Mouse (Mus musculus): ENCODE measurements at regions not wholly inside any gene's neighbourhood (a gene's known extent, or its start where the extent isn't known, plus 50 kb on each side); places are given as distances from the start of the nearest gene placed in this dataset.

GRCm38 (mm10) chr15:60475086-60475485, 378.5 kb downstream of the Fam84b start:
- Histone ChIP-seq H3K4me3 (ENCODE audit: low read length) (no peak overlapping the region), H3K27me3 (replicated peaks; ENCODE audit: control insufficient read depth, insufficient read depth, low read length) (no peaks in the 10 kb centered on the region), H3K4me2 (ENCODE audit: low read length) (no peak overlapping the region), H3K4me1 (ENCODE audit: control insufficient read depth, insufficient read depth, low read depth, low read length) (no peaks in the 10 kb centered on the region), H3K36me3 (ENCODE audit: control insufficient read depth, insufficient read depth, low read length) (no peaks in the 10 kb centered on the region), H3K9ac (ENCODE audit: low read depth, low read length) (no peak overlapping the region), H3K27ac (ENCODE audit: low read depth, low read length) (no peak overlapping the region), H3K9me3 (ENCODE audit: control insufficient read depth, low read length) (no peaks in the 10 kb centered on the region)
- no peak for ATAC-seq
- 14% methylated on average over 3 of the region's 3 CpGs for WGBS

GRCm38 (mm10) chr15:60431916-60432315, 415.5 kb upstream of the 4933412E24Rik start:
- H3K27ac ChIP-seq (ENCODE audit: low read depth, low read length) = no peak overlapping the region
- no peaks in the 10 kb centered on the region for H3K36me3 ChIP-seq (ENCODE audit: control insufficient read depth, insufficient read depth, low read length)
- no peak overlapping the region for H3K4me3 ChIP-seq (ENCODE audit: low read length)
- H3K4me1 ChIP-seq (ENCODE audit: control insufficient read depth, insufficient read depth, low read depth, low read length) = no peaks in the 10 kb centered on the region
- no peaks in the 10 kb centered on the region for H3K27me3 ChIP-seq (replicated peaks; ENCODE audit: control insufficient read depth, insufficient read depth, low read length)
- no peaks in the 10 kb centered on the region for H3K9me3 ChIP-seq (ENCODE audit: control insufficient read depth, low read length)
- 72% methylated on average over 1 of the region's 1 CpGs for WGBS
- ATAC-seq = no peak
- no peak overlapping the region for H3K4me2 ChIP-seq (ENCODE audit: low read length)
- no peak overlapping the region for H3K9ac ChIP-seq (ENCODE audit: low read depth, low read length)

GRCm38 (mm10) chr15:60419081-60419480, 402.7 kb upstream of the 4933412E24Rik start:
- Histone ChIP-seq H3K4me3 (ENCODE audit: low read length) (no peak overlapping the region), H3K9ac (ENCODE audit: low read depth, low read length) (no peak overlapping the region), H3K4me1 (ENCODE audit: control insufficient read depth, insufficient read depth, low read depth, low read length) (no peaks in the 10 kb centered on the region), H3K27me3 (replicated peaks; ENCODE audit: control insufficient read depth, insufficient read depth, low read length) (no peaks in the 10 kb centered on the region), H3K9me3 (ENCODE audit: control insufficient read depth, low read length) (no peaks in the 10 kb centered on the region), H3K36me3 (ENCODE audit: control insufficient read depth, insufficient read depth, low read length) (no peaks in the 10 kb centered on the region), H3K27ac (ENCODE audit: low read depth, low read length) (no peak overlapping the region), H3K4me2 (ENCODE audit: low read length) (no peak overlapping the region)
- WGBS = 63% methylated on average over 1 of the region's 1 CpGs
- ATAC-seq = no peak

- Histone ChIP-seq H3K27me3 (replicated peaks; ENCODE audit: control insufficient read depth, insufficient read depth, low read length) (no peaks in the 10 kb centered on the region), H3K36me3 (ENCODE audit: control insufficient read depth, insufficient read depth, low read length) (no peaks in the 10 kb centered on the region), H3K27ac (ENCODE audit: low read depth, low read length) (no peak overlapping the region), H3K9ac (ENCODE audit: low read depth, low read length) (no peak overlapping the region), H3K9me3 (ENCODE audit: control insufficient read depth, low read length) (no peaks in the 10 kb centered on the region), H3K4me3 (ENCODE audit: low read length) (no peak overlapping the region), H3K4me2 (ENCODE audit: low read length) (no peak overlapping the region), H3K4me1 (ENCODE audit: control insufficient read depth, insufficient read depth, low read depth, low read length) (no peaks in the 10 kb centered on the region)
- 55% methylated on average over 7 of the region's 7 CpGs for WGBS
- ATAC-seq = peak; percentile 69; the same call in 1 of the 2 replicates
Measured at GRCm38 (mm10) chr15:60392267-60392666, 375.9 kb upstream of the 4933412E24Rik start.

DNA sequence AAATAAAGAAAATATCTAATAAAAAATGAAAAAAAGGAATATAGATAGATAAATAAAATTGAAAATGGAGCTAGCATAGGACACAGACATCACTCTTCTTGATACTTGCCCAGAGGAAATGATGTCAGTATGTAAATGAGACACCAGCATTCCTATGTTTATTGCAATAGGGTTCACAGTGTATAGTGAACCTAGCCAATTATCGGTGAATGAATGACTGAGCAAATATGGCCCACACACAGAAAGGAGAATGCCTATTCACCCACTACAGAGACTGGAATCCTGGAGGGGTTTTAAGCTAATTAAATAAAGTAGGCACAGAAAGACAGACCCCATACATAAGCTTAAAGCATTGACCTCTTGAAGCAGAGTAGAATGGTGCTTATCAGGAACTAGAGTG, 373.9 kb upstream of the 4933412E24Rik start:
- H3K9me3 ChIP-seq (ENCODE audit: control insufficient read depth, low read length) = no peaks in the 10 kb centered on the region
- no peak overlapping the region for H3K4me3 ChIP-seq (ENCODE audit: low read length)
- no peak overlapping the region for H3K9ac ChIP-seq (ENCODE audit: low read depth, low read length)
- H3K27me3 ChIP-seq (replicated peaks; ENCODE audit: control insufficient read depth, insufficient read depth, low read length) = no peaks in the 10 kb centered on the region
- H3K27ac ChIP-seq (ENCODE audit: low read depth, low read length) = no peak overlapping the region
- H3K4me2 ChIP-seq (ENCODE audit: low read length) = no peak overlapping the region
- ATAC-seq = no peak
- 80% methylated on average over 1 of the region's 1 CpGs for WGBS
- no peaks in the 10 kb centered on the region for H3K4me1 ChIP-seq (ENCODE audit: control insufficient read depth, insufficient read depth, low read depth, low read length)
- H3K36me3 ChIP-seq (ENCODE audit: control insufficient read depth, insufficient read depth, low read length) = no peaks in the 10 kb centered on the region

GRCm38 (mm10) chr15:60387962-60388361, 371.5 kb upstream of the 4933412E24Rik start:
- Histone ChIP-seq H3K27me3 (replicated peaks; ENCODE audit: control insufficient read depth, insufficient read depth, low read length) (no peaks in the 10 kb centered on the region), H3K9ac (ENCODE audit: low read depth, low read length) (no peak overlapping the region), H3K4me1 (ENCODE audit: control insufficient read depth, insufficient read depth, low read depth, low read length) (no peaks in the 10 kb centered on the region), H3K4me3 (ENCODE audit: low read length) (no peak overlapping the region), H3K36me3 (ENCODE audit: control insufficient read depth, insufficient read depth, low read length) (no peaks in the 10 kb centered on the region), H3K9me3 (ENCODE audit: control insufficient read depth, low read length) (no peaks in the 10 kb centered on the region), H3K27ac (ENCODE audit: low read depth, low read length) (no peak overlapping the region), H3K4me2 (ENCODE audit: low read length) (no peak overlapping the region)
- 79% methylated on average over 2 of the region's 2 CpGs for WGBS
- ATAC-seq = peak; percentile 54; the same call in 1 of the 2 replicates

Data from hindbrain, embryonic 16.5 days (tissue).